Mouse (Mus musculus): Measurements from ENCODE around the gene Syne1.

- TF ChIP-seq CTCF (IDR thresholded peaks at IDR 0.05; ENCODE audit: low read depth, low read length) (no peak), POLR2A (IDR thresholded peaks at IDR 0.05; ENCODE audit: borderline replicate concordance, low read depth, low read length) (no peak)
Measured at GRCm38 (mm10) chr10:5017148-5017547, 534.1 kb downstream of the Syne1 start.

All from bone marrow macrophage, adult 2 months (primary cell).